Mouse (Mus musculus): ENCODE measurements around the gene Epyc. TPM values are rescaled to one million over a fixed set of nuclear protein-coding genes. Genes with fewer than 3 reads are reported as not detected.
A peak's percentile ranks its signal among the peaks of the same experiment; 100 is the strongest.

Epyc gene
- polyA plus RNA-seq, 1 experiment from 2014 or later = 0.24 TPM

GRCm38 (mm10) chr10:97641926-97642325, 1.9 kb upstream of the Epyc start:
- no peaks in the 10 kb centered on the region for H3K4me1 ChIP-seq (ENCODE audit: control insufficient read depth, insufficient read depth, low read length)
- no peaks in the 10 kb centered on the region for H3K9me3 ChIP-seq (ENCODE audit: control insufficient read depth, low read length)
- H3K27me3 ChIP-seq (replicated peaks; ENCODE audit: control insufficient read depth, insufficient read depth, low read length) = no peaks in the 10 kb centered on the region
- no peak for ATAC-seq
- WGBS = 89% methylated on average over 2 of the region's 2 CpGs
- no peak overlapping the region for H3K9ac ChIP-seq (ENCODE audit: low read depth, low read length)
- no peak overlapping the region for H3K27ac ChIP-seq (ENCODE audit: low read length)
- no peak overlapping the region for H3K4me3 ChIP-seq (ENCODE audit: low read length)
- H3K4me2 ChIP-seq (ENCODE audit: low read depth, low read length) = no peak overlapping the region
- H3K36me3 ChIP-seq (ENCODE audit: control insufficient read depth, insufficient read depth, low read length) = no peaks in the 10 kb centered on the region

- H3K27me3 ChIP-seq (replicated peaks; ENCODE audit: control insufficient read depth, insufficient read depth, low read length) = no peaks in the 10 kb centered on the region
- H3K4me2 ChIP-seq (ENCODE audit: low read depth, low read length) = no peak overlapping the region
- H3K4me3 ChIP-seq (ENCODE audit: low read length) = no peak overlapping the region
- no peak overlapping the region for H3K9ac ChIP-seq (ENCODE audit: low read depth, low read length)
- WGBS = 24% methylated on average over 2 of the region's 2 CpGs
- no peaks in the 10 kb centered on the region for H3K4me1 ChIP-seq (ENCODE audit: control insufficient read depth, insufficient read depth, low read length)
- no peak overlapping the region for H3K27ac ChIP-seq (ENCODE audit: low read length)
- H3K9me3 ChIP-seq (ENCODE audit: control insufficient read depth, low read length) = no peaks in the 10 kb centered on the region
- peak; percentile 48; the same call in 1 of the 2 replicates for ATAC-seq
- H3K36me3 ChIP-seq (ENCODE audit: control insufficient read depth, insufficient read depth, low read length) = no peaks in the 10 kb centered on the region
Measured at GRCm38 (mm10) chr10:97650334-97650733, 6.5 kb downstream of the Epyc start.

- Histone ChIP-seq H3K4me2 (ENCODE audit: low read depth, low read length) (no peak overlapping the region), H3K4me3 (ENCODE audit: low read length) (no peak overlapping the region), H3K9ac (ENCODE audit: low read depth, low read length) (no peak overlapping the region), H3K36me3 (ENCODE audit: control insufficient read depth, insufficient read depth, low read length) (no peaks in the 10 kb centered on the region), H3K27ac (ENCODE audit: low read length) (no peak overlapping the region), H3K4me1 (ENCODE audit: control insufficient read depth, insufficient read depth, low read length) (no peaks in the 10 kb centered on the region), H3K27me3 (replicated peaks; ENCODE audit: control insufficient read depth, insufficient read depth, low read length) (no peaks in the 10 kb centered on the region), H3K9me3 (ENCODE audit: control insufficient read depth, low read length) (no peaks in the 10 kb centered on the region)
- WGBS = 91% methylated on average over 1 of the region's 1 CpGs
- ATAC-seq = peak; percentile 55; the same call in 1 of the 2 replicates
Measured at GRCm38 (mm10) chr10:97659489-97659888, 15.6 kb downstream of the Epyc start.

GRCm38 (mm10) chr10:97668656-97669055, 24.8 kb downstream of the Epyc start:
- Histone ChIP-seq H3K9me3 (ENCODE audit: control insufficient read depth, low read length) (no peaks in the 10 kb centered on the region), H3K36me3 (ENCODE audit: control insufficient read depth, insufficient read depth, low read length) (no peaks in the 10 kb centered on the region), H3K9ac (ENCODE audit: low read depth, low read length) (no peak overlapping the region), H3K4me1 (ENCODE audit: control insufficient read depth, insufficient read depth, low read length) (no peaks in the 10 kb centered on the region), H3K27me3 (replicated peaks; ENCODE audit: control insufficient read depth, insufficient read depth, low read length) (no peaks in the 10 kb centered on the region), H3K27ac (ENCODE audit: low read length) (peak overlapping the region; percentile 43), H3K4me3 (ENCODE audit: low read length) (no peak overlapping the region), H3K4me2 (ENCODE audit: low read depth, low read length) (no peak overlapping the region)
- peak; percentile 71 for ATAC-seq
- WGBS = 47% methylated on average over 4 of the region's 4 CpGs

GRCm38 (mm10) chr10:97670202-97670601, 26.3 kb downstream of the Epyc start:
- Histone ChIP-seq H3K4me3 (ENCODE audit: low read length) (no peak overlapping the region), H3K4me2 (ENCODE audit: low read depth, low read length) (no peak overlapping the region), H3K4me1 (ENCODE audit: control insufficient read depth, insufficient read depth, low read length) (no peaks in the 10 kb centered on the region), H3K9me3 (ENCODE audit: control insufficient read depth, low read length) (no peaks in the 10 kb centered on the region), H3K27me3 (replicated peaks; ENCODE audit: control insufficient read depth, insufficient read depth, low read length) (no peaks in the 10 kb centered on the region), H3K9ac (ENCODE audit: low read depth, low read length) (no peak overlapping the region), H3K36me3 (ENCODE audit: control insufficient read depth, insufficient read depth, low read length) (no peaks in the 10 kb centered on the region), H3K27ac (ENCODE audit: low read length) (no peak overlapping the region)
- 49% methylated on average over 4 of the region's 4 CpGs for WGBS
- ATAC-seq = no peak

GRCm38 (mm10) chr10:97673239-97673638, 29.4 kb downstream of the Epyc start:
- Histone ChIP-seq H3K27ac (ENCODE audit: low read length) (no peak overlapping the region), H3K4me2 (ENCODE audit: low read depth, low read length) (no peak overlapping the region), H3K9ac (ENCODE audit: low read depth, low read length) (no peak overlapping the region), H3K27me3 (replicated peaks; ENCODE audit: control insufficient read depth, insufficient read depth, low read length) (no peaks in the 10 kb centered on the region), H3K4me3 (ENCODE audit: low read length) (no peak overlapping the region), H3K4me1 (ENCODE audit: control insufficient read depth, insufficient read depth, low read length) (no peaks in the 10 kb centered on the region), H3K9me3 (ENCODE audit: control insufficient read depth, low read length) (no peaks in the 10 kb centered on the region), H3K36me3 (ENCODE audit: control insufficient read depth, insufficient read depth, low read length) (no peaks in the 10 kb centered on the region)
- WGBS = 84% methylated on average over 2 of the region's 2 CpGs
- ATAC-seq = no peak

GRCm38 (mm10) chr10:97682981-97683380, 39.1 kb downstream of the Epyc start:
- Histone ChIP-seq H3K4me1 (ENCODE audit: control insufficient read depth, insufficient read depth, low read length) (no peaks in the 10 kb centered on the region), H3K27ac (ENCODE audit: low read length) (no peak overlapping the region), H3K9ac (ENCODE audit: low read depth, low read length) (no peak overlapping the region), H3K4me2 (ENCODE audit: low read depth, low read length) (no peak overlapping the region), H3K4me3 (ENCODE audit: low read length) (no peak overlapping the region), H3K9me3 (ENCODE audit: control insufficient read depth, low read length) (no peaks in the 10 kb centered on the region), H3K36me3 (ENCODE audit: control insufficient read depth, insufficient read depth, low read length) (no peaks in the 10 kb centered on the region), H3K27me3 (replicated peaks; ENCODE audit: control insufficient read depth, insufficient read depth, low read length) (no peaks in the 10 kb centered on the region)
- no peak for ATAC-seq

GRCm38 (mm10) chr10:97687198-97687597, 43.3 kb downstream of the Epyc start:
- WGBS = 87% methylated on average over 1 of the region's 1 CpGs
- Histone ChIP-seq H3K9me3 (ENCODE audit: control insufficient read depth, low read length) (no peaks in the 10 kb centered on the region), H3K4me3 (ENCODE audit: low read length) (no peak overlapping the region), H3K36me3 (ENCODE audit: control insufficient read depth, insufficient read depth, low read length) (no peaks in the 10 kb centered on the region), H3K4me1 (ENCODE audit: control insufficient read depth, insufficient read depth, low read length) (no peaks in the 10 kb centered on the region), H3K4me2 (ENCODE audit: low read depth, low read length) (no peak overlapping the region), H3K27ac (ENCODE audit: low read length) (no peak overlapping the region), H3K27me3 (replicated peaks; ENCODE audit: control insufficient read depth, insufficient read depth, low read length) (no peaks in the 10 kb centered on the region), H3K9ac (ENCODE audit: low read depth, low read length) (no peak overlapping the region)
- no peak for ATAC-seq

GRCm38 (mm10) chr10:97689425-97689824, 45.6 kb downstream of the Epyc start:
- WGBS = 64% methylated on average over 3 of the region's 3 CpGs

GRCm38 (mm10) chr10:97692913-97693312, 49.0 kb downstream of the Epyc start, which contains the start of gene Ccer1:
Gene Ccer1, plus strand, starts transcription at chr10:97693059.
- no peak within 1 kb of the TSS for H3K27ac ChIP-seq (ENCODE audit: low read length)
- no peak within 1 kb of the TSS for H3K9ac ChIP-seq (ENCODE audit: low read depth, low read length)
- H3K4me2 ChIP-seq (ENCODE audit: low read depth, low read length) = no peak within 1 kb of the TSS
- no peaks in the 10 kb centered on the region for H3K27me3 ChIP-seq (replicated peaks; ENCODE audit: control insufficient read depth, insufficient read depth, low read length)
- ATAC-seq = no peak
- 76% methylated on average over 20 of the region's 20 CpGs for WGBS
- no peaks in the 10 kb centered on the region for H3K36me3 ChIP-seq (ENCODE audit: control insufficient read depth, insufficient read depth, low read length)
- H3K4me3 ChIP-seq (ENCODE audit: low read length) = no peak within 1 kb of the TSS
- no peaks in the 10 kb centered on the region for H3K4me1 ChIP-seq (ENCODE audit: control insufficient read depth, insufficient read depth, low read length)
- 0 out of 2 replicates have a peak, but pooled peaks cover 4% of the 10 kb centered on the region for H3K9me3 ChIP-seq (ENCODE audit: control insufficient read depth, low read length)

More at GRCm38 (mm10) chr10:97689425-97689824, 45.6 kb downstream of the Epyc start:
- ATAC-seq = no peak
- Histone ChIP-seq H3K9ac (ENCODE audit: low read depth, low read length) (no peak overlapping the region), H3K27me3 (replicated peaks; ENCODE audit: control insufficient read depth, insufficient read depth, low read length) (no peaks in the 10 kb centered on the region), H3K4me1 (ENCODE audit: control insufficient read depth, insufficient read depth, low read length) (no peaks in the 10 kb centered on the region), H3K36me3 (ENCODE audit: control insufficient read depth, insufficient read depth, low read length) (no peaks in the 10 kb centered on the region), H3K4me3 (ENCODE audit: low read length) (no peak overlapping the region), H3K4me2 (ENCODE audit: low read depth, low read length) (no peak overlapping the region), H3K9me3 (ENCODE audit: control insufficient read depth, low read length) (0 out of 2 replicates have a peak, but pooled peaks cover 4% of the 10 kb centered on the region), H3K27ac (ENCODE audit: low read length) (no peak overlapping the region)

Measured in intestine, embryonic 16.5 days (tissue).